In genomic region chr1:167393683-167394492, GRCm38 (mm10) we compare ENCODE assay signal across 8 mouse cellular contexts. TPM values are rescaled to one million over a fixed set of nuclear protein-coding genes. Genes with fewer than 3 reads are reported as not detected.
A peak's percentile ranks its signal among the peaks of the same experiment; 100 is the strongest.
DNase-seq lines count a peak whose midpoint lies in the region; ATAC-seq lines count a peak whose summit lies in the region.

Gene Mgst3 (minus strand): TSS chr1:167393841.

- H3K9me3 ChIP-seq in heart, embryonic 13.5 days: no peaks in the 10 kb centered on the region
- H3K9me3 ChIP-seq in liver, embryonic 12.5 days (replicated peaks): no peaks in the 10 kb centered on the region
- H3K9me3 ChIP-seq in stomach, embryonic 15.5 days: no peaks in the 10 kb centered on the region

- H3K27me3 ChIP-seq in heart, embryonic 13.5 days (replicated peaks): peaks cover 17% of the 10 kb centered on the region
- peaks cover 19% of the 10 kb centered on the region; the same call in 1 of the 2 replicates for H3K27me3 ChIP-seq in liver, embryonic 12.5 days (replicated peaks)
- no peaks in the 10 kb centered on the region for H3K27me3 ChIP-seq in stomach, embryonic 15.5 days (replicated peaks)

- H3K4me2 ChIP-seq in heart, embryonic 13.5 days: peak within 1 kb of the TSS; percentile 88
- H3K4me2 ChIP-seq in liver, embryonic 12.5 days: peak within 1 kb of the TSS; percentile 79
- peak within 1 kb of the TSS; percentile 92 for H3K4me2 ChIP-seq in stomach, embryonic 15.5 days

- ATAC-seq in heart, embryonic 13.5 days (ENCODE audit: extremely low read depth, insufficient number of reproducible peaks, low FRiP score, low TSS enrichment): peak; percentile 91
- peak; percentile 91 for ATAC-seq in liver, embryonic 12.5 days
- peak; percentile 92 for ATAC-seq in stomach, embryonic 15.5 days (ENCODE audit: insufficient read depth, low FRiP score, low read depth)

- H3K4me1 ChIP-seq in brown adipose tissue, adult 24 weeks (ENCODE audit: control insufficient read depth, insufficient read depth, insufficient read length, low read length): peaks cover 3% of the 10 kb centered on the region; the same call in 1 of the 2 replicates
- H3K4me1 ChIP-seq in heart, embryonic 13.5 days: peaks cover 25% of the 10 kb centered on the region
- H3K4me1 ChIP-seq in liver, embryonic 12.5 days: peaks cover 37% of the 10 kb centered on the region
- H3K4me1 ChIP-seq in stomach, embryonic 15.5 days: peaks cover 8% of the 10 kb centered on the region; the same call in 1 of the 2 replicates

- H3K9ac ChIP-seq in heart, embryonic 13.5 days: peak within 1 kb of the TSS; percentile 88
- peak within 1 kb of the TSS; percentile 82 for H3K9ac ChIP-seq in liver, embryonic 12.5 days
- H3K9ac ChIP-seq in stomach, embryonic 15.5 days: peak within 1 kb of the TSS; percentile 80

- DNase-seq in CD4-positive, CD25-positive, alpha-beta regulatory T cell, adult 2 months (ENCODE audit: low read depth, low spot score): peak; percentile 95
- DNase-seq in fat pad, adult 2 months (ENCODE audit: extremely low read depth, low read depth, low spot score): peak; percentile 46
- peak; percentile 97 for DNase-seq in kidney, postnatal 10 days
- DNase-seq in natural killer cell, adult 2 months (ENCODE audit: low spot score in 2 of 2): peak; percentile 89 to 93

- H3K36me3 ChIP-seq in heart, embryonic 13.5 days: no peaks in the 10 kb centered on the region
- peaks cover 24% of the 10 kb centered on the region for H3K36me3 ChIP-seq in liver, embryonic 12.5 days
- no peaks in the 10 kb centered on the region for H3K36me3 ChIP-seq in stomach, embryonic 15.5 days

- H3K27ac ChIP-seq in brown adipose tissue, adult 24 weeks (replicated peaks; ENCODE audit: low read depth, low read length): peak within 1 kb of the TSS; percentile 66
- peak within 1 kb of the TSS; percentile 83 for H3K27ac ChIP-seq in heart, embryonic 13.5 days (replicated peaks)
- H3K27ac ChIP-seq in liver, embryonic 12.5 days: peak within 1 kb of the TSS; percentile 95
- peak within 1 kb of the TSS; percentile 87 for H3K27ac ChIP-seq in stomach, embryonic 15.5 days

- peak within 1 kb of the TSS; percentile 90 for H3K4me3 ChIP-seq in brown adipose tissue, adult 24 weeks (ENCODE audit: insufficient read depth, low read depth, low read length)
- H3K4me3 ChIP-seq in heart, embryonic 13.5 days: peak within 1 kb of the TSS; percentile 77
- peak within 1 kb of the TSS; percentile 74 for H3K4me3 ChIP-seq in liver, embryonic 12.5 days
- H3K4me3 ChIP-seq in stomach, embryonic 15.5 days (replicated peaks): peak within 1 kb of the TSS; percentile 65

- WGBS in heart, embryonic 13.5 days: under 1% methylated on average over 45 of the region's 45 CpGs
- 1% methylated on average over 45 of the region's 45 CpGs for WGBS in liver, embryonic 12.5 days (ENCODE audit: insufficient replicate concordance)
- under 1% methylated on average over 45 of the region's 45 CpGs for WGBS in stomach, embryonic 15.5 days

RNA-seq across cellular contexts. Expression of gene Mgst3, which starts in this region (rescaled TPM):
- polyA plus RNA-seq in brown adipose tissue, adult 24 weeks (2012; ENCODE audit: insufficient read depth, insufficient read length, missing spikeins): 114 and 119 TPM in 2 replicates
- 120 and 145 TPM in 2 replicates for polyA plus RNA-seq in heart, embryonic 13.5 days (2015; fragmentation: Nextera tagmentation; extraction: Ambion mirVana)
- 388 and 396 TPM in 2 replicates for polyA plus RNA-seq in liver, embryonic 12.5 days (2016; fragmentation: Nextera tagmentation; extraction: Ambion mirVana)
- 184 and 224 TPM in 2 replicates for polyA plus RNA-seq in stomach, embryonic 15.5 days (2015; fragmentation: Nextera tagmentation; extraction: Ambion mirVana)

Comparison
In these comparisons a context has a peak if more than half of its experiments do, and no peak if none do; other contexts are left out.
1. Peak in every context shown above with its lines: DNase-seq, ATAC-seq, H3K4me3 ChIP-seq and H3K27ac ChIP-seq.
2. DNase-seq: peak in every context shown above with its lines; median percentile 97 in kidney, postnatal 10 days; 95 in CD4-positive, CD25-positive, alpha-beta regulatory T cell, adult 2 months; 91 in natural killer cell, adult 2 months; 46 in fat pad, adult 2 months.